Mouse (Mus musculus) frontal cortex, postnatal 36 days (tissue): ENCODE measurements around the gene Ppbp.

Experiments used
- DNase-seq, 2 experiments: peaks; one replicate each; pipeline ENCODE4 v3.0.0; 2022; ENCODE audit warnings: low spot score in 2 of 2

The Ppbp gene

GRCm38 (mm10) chr5:90768218-90768617 lies at the start of gene Ppbp:
TSS of gene Ppbp (plus strand) at chr5:90768518.
- no peak for DNase-seq

- DNase-seq = no peak
Observed at GRCm38 (mm10) chr5:90722656-90723055, 45.7 kb upstream of the Ppbp start.

GRCm38 (mm10) chr5:90728254-90728653 lies 40.1 kb upstream of the Ppbp start:
- DNase-seq = no peak

GRCm38 (mm10) chr5:90731480-90731879 lies 36.8 kb upstream of the Ppbp start:
- no peak for DNase-seq

DNA sequence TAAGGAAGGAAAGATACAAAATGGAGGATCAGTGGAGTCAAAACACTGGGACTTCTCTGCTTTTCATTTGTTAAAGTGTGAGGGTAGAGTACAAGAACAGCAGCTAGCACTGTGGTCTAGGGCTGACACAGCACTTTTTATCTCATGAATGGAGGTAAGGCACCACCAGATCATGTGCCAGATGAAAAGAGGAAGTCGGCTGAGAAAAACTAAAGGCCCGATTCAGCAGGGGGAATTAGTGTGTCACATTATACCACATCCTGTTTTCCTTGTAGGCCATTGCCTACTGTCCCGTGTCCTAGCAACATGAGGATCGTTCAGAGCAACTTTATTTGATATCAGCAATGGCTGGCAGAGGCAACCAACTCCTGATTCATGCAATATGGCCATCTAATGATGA lies 26.3 kb upstream of the Ppbp start:
- DNase-seq = no peak

DNA sequence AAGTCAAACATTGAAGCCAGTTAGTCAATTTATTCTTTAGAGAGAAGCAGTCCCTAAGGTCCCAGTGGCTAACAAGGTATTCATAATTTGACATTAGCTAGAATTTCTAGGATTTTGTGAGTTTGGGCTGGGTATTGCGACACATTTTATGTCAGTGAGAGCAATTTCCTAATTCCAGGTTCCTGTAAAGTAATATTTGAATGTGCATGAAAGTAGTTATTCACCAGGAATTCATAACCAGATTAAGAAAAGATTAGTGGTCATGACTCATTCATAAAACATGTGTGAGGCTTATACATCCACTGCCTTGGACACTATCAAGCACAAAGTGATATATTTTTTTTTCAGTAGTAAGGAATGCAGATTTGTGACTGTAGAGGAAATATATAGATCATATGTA lies 14.4 kb upstream of the Ppbp start:
- no peak for DNase-seq

DNA sequence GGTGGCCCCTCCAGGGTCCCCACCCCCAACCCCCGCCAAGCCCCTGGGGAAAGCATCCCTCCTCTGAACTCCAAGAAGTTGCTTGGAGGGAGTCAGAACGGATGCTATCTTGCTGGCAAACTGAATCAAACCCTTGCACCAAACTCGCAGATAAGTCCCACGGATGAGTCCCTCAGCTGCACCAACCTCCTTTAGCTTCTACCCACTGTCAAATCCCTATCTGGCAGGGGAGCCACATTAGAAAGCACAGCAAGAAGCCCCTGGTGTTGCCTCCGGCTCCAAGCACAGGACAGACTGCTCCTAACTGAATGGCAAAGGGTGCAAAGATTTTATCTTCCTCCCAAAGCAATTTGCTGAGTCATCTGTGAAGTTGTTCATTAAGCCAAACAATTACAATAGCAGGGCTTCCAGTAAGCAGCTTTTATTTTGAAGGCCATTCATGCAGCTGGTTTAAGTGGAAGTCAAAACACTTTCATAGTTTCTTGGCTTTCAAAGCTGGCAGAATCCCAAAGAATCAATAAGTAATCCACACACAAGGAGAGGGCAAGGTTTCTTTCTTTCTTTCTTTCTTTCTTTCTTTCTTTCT lies 10.2 kb upstream of the Ppbp start:
- DNase-seq = no peak

GRCm38 (mm10) chr5:90759077-90760065 lies 8.9 kb upstream of the Ppbp start, which contains the start of gene Cxcl5:
TSS of gene Cxcl5 (plus strand) at chr5:90759360.
- peak in 1 of 2 experiments; percentile 7 for DNase-seq

GRCm38 (mm10) chr5:90760303-90760702 lies 8.0 kb upstream of the Ppbp start:
- no peak for DNase-seq

DNA sequence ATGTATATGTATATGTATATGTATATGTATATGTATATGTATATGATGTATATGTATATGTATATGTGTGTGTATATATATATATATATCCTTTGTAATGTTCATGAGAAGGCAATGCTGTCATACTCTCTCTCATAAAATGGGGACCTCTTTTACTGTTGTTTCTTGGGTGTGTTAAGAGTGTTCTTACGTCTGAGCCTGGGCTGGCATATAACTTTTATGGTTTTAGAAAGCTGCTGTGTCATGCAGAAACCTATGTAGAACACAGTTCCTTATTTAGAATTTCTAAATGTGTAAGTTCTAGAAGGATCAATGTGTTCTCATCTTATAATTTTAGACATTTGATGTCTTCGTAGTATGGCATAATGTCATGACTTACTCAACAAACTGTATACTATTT lies 7.5 kb upstream of the Ppbp start:
- DNase-seq = no peak

DNA sequence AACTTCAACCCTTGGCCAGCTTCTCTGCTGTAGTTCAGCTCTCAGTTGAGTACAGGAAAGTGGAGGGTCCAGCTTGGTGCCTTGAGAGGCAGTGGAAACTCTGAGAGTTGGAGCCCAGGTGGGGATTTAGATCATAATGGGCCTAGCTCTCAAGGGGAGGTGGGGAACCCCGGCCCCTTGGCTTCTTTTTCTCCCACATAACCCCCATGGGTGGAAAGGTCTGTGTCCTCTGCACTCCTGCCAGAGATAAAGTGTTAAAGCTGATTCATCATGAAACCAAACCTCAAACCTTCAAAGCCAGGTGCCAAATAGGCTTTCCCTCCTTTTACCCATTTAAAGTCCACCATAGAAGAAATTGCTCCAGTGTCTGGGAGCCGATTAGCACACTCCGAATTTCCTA lies 6.5 kb upstream of the Ppbp start:
- no peak for DNase-seq

DNA sequence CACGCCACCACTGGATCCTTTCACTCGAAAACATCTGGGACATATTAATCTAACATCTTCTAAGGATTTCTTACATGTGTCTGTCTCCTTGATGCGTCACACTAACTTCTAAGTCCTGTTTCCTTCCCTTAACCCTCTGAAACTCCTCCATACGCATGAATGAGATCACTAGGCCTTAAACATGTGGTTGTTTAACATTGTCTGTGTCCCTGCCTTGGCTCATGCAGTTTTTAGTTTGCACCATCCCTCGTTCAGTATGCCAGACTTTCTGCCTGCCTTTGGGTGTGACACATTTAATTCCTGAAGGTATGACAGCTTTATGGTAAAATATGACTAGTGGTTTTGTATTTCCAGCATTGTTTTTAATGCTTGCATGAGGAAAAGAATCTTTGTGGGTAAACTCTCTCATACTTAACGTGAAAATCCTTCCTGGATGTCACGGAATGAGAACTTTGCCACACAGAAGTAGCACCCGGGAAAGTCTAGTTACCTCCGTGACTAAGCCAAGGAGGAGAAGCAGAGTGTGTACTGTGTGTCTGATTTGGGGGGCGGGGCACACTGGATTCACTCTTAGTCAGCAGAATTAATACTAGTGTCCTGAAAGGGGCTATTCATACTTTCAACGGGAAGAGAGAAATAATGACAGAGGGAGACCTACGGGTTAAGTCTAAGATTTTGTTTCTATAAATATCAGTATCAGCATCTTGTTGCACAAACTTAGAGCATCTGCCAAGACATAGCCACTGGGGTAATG lies 4.2 kb upstream of the Ppbp start:
- DNase-seq = no peak

- no peak for DNase-seq
Observed at GRCm38 (mm10) chr5:90765821-90766606, 2.3 kb upstream of the Ppbp start.

- no peak for DNase-seq
Observed at GRCm38 (mm10) chr5:90771369-90771768, 3.1 kb downstream of the Ppbp start.

- no peak for DNase-seq
Observed at GRCm38 (mm10) chr5:90771880-90772653, 3.7 kb downstream of the Ppbp start, which contains the start of gene Pf4. TSS of gene Pf4 (plus strand) at chr5:90772435.

GRCm38 (mm10) chr5:90775562-90775961 lies 7.2 kb downstream of the Ppbp start:
- DNase-seq = no peak

DNA sequence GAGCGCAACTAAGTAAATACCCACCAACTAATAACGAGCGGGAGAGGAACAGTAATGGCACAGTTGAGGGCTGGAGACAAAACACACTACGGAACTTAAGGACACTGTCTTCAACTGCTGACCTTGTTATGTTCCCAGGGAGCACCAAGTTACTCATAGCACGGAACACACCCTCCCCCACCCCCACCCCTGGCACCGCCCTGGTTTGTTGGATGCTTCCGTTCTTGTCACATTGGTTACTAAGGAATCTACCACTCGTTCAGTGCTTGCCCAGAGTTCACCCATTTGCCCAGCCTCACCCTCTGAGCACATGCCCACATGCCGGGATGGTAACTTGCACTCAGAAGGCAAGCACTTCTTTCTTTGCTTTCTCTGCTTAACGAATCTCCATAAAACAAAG lies 9.3 kb downstream of the Ppbp start:
- DNase-seq = no peak

DNA sequence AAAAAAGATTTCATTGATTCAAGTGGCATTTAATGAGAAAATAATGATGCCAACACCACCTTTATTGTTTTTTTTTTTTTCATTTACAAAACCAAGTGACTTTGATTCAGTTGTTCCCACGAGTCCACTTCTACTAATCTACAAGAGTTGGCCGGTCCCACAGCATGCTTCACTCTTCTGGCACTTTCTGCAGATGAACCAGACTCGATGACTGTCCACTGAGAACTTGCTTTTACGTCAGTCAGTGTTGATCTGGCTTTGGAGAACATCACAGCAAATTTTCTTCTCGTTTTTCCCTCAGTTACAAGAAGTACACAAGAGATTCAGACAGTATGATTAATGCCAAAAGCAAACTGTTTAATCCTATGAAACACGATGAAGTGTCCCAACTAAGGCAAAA lies 10.5 kb downstream of the Ppbp start:
- DNase-seq = no peak

DNA sequence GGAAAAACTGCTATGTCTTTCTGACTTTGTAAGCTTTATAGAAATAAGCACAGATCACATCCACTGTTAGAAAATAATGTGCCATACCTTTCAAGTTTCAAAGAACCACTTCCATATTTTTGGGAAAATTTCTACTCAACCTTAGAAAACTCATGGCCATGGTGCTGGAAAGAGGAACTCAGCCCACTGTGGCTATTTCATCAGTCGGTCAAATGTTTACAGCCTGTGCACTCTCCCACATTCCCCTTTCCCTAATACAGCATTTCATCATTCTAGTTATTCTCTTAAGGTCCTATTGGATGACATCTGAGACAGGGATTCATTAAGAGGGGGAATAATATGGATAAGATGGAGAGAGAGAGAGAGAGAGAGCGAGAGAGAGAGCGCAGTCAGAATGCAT lies 15.4 kb downstream of the Ppbp start:
- DNase-seq = no peak

- no peak for DNase-seq
Observed at GRCm38 (mm10) chr5:90785659-90786588, 17.6 kb downstream of the Ppbp start, which contains the start of gene Cxcl3. TSS of gene Cxcl3 (plus strand) at chr5:90786103.
